Mouse (Mus musculus): ENCODE results near the gene Nfkbia. TPM values are rescaled to one million over a fixed set of nuclear protein-coding genes. Genes with fewer than 3 reads are reported as not detected.

The Nfkbia gene
- total RNA-seq (2022), result 10 to 100 TPM; 27.4 to 65.8 (median 39.3) TPM

DNA sequence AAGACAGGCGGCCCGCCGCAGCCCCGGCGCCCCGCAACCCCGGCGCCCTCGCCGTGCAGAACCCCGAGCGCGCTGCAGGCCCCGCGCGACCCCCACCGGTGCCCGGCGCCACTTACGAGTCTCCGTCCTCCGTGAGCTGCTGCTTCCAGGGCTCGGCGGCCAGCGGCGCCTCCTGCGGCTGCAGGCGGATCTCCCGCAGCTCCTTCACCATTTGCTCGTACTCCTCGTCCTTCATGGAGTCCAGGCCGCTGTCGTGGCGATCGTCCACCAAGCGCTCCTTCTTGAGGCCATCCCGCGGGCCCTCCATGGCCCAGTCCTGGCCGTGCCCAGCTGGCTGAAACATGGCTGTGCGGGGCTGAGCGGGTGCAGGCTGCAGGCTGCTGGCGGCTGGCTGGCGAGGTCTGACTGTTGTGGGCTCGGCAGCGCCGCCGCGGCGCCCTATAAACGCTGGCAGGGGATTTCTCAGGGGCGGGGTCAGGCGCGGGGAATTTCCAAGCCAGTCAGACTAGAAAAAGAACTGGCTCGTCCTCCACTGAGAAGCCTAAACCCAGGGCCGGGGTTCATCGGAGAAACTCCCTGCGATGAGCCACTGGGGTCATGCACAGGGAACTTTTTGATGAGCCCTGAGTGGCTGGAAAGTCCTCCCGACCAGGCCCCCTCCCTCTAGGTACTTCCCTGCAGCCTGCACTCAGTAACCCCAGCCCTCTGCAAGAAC lies at the start of gene Nfkbia:
Gene Nfkbia, minus strand, starts transcription at position 464 of the 715 bp plus-strand sequence.
- peak; percentile 96 for DNase-seq (ENCODE audit: low spot score)

DNA sequence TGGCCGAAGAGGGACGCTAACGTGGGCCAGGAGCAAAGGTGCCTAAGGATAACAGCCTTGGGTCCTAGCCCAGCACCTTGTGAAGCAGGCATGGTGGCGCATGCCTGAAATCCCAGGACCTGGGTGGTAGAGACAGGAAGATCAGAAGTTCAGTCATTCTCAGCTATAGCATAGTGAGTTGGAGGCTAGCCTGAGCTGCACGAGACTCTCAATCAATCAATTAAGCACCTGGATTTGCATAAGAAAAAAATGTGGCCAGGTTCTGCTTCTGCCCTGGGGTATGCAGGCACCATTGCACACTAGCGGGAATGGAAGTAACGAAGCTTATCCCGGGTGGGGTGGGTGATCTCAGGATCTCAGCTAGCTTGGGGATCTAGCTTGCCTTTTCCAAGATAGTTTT lies 46.7 kb upstream of the Nfkbia start:
- DNase-seq (ENCODE audit: low spot score), result no peak

DNA sequence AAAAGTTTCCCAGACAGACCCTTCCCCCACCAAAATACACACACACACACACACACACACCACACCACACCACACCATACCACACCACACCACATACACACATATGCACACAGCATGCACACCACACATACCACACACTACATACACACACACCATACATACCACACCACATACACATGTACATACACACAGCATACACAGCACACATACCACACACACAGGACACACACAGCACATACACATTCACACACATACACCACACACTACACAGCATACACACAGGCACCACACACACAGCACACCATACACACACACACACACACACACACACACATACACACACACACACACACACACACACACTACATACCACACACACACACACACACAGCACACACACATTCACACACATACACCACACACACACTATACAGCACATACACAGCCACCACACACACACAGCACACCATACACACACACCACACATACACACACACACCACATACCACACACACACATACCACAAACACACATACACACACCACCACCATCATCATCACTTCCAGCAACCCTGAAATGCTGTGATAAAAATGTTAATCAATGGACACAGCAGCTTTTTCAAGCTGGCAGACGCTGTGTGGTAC lies 46.0 kb upstream of the Nfkbia start:
- DNase-seq (ENCODE audit: low spot score), result no peak

DNA sequence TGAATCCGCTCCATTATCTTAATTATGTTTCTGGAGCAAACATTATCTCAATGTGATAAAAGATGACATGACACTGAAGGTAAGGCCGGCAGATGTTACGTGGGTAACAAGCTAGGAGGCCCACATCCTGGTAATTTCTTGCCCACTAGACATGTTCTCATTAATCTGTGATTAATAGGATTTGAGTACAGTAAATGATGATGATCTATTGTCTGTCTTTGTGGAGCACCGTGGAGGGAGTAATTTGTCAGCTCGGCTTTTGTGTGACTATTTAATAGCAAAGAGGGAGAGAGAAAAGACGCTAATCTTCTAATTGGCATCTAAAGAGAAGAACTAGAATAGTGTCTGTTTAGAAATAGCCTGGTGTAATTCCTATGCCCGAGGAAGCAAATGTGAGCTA lies 45.3 kb upstream of the Nfkbia start:
- DNase-seq (ENCODE audit: low spot score), result no peak

DNA sequence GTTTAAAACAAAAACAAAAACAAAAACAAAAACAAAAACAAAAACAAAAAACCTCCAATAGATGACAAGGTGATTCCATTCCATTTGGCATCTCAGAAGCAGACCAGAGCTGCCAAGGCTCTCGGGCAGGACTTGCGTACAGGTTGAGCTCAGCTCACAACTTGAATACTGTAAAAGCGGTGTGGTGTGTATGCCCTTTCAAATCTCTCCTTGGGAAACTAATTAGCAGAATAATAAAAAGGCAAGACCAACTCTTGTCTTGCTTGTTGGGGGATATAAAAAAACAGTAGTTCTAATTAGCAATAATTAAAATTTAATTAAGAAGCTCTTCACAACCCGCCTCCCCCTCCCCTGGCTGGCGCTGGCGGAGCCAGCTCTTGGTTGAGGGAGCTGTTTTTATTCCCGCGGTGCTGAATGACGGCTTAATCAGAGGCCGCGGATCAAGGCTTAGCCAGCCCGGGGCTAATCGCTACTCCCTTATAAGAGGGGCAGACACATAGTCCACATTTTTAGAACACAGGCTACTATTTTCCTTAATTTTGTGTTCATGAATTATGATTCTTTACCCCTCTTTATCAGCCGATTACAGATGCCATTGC lies 44.2 kb upstream of the Nfkbia start:
- DNase-seq (ENCODE audit: low spot score), result no peak

DNA sequence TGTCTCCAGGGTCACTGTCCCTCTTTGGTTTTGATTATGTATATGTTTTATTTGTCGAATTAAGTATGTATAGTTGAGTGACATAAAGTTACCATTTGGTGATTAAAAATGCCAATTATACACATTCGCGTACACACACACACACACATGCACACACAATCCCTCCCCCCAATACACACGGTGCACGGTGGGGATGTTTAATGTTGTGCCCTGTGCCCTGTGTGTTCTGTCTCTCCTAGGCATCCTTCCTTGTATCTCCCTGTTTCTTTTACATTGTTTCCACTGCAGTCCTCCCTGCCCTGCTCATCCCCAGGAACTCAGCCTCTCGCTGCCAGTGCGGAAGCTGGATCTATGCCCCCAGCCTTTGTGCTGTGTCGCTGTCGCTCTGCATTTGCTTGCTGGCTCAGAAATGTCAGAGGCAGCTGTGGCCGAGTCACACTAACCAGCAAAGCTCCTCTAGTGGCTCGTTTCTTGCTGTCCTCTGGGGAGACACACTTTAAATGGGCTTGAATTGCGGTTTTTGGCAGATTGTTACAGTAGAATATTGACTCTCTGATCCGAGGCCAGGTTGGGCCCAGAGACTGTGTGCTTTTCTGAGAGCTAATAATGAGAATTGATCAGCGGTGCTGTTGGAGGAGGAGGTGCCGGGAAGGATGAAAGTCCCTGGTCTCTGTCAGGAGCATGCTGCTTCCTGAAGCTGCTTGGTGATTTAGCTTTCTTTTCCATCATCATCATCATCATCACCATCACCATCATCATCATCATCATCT lies 34.7 kb upstream of the Nfkbia start:
- no peak for DNase-seq (ENCODE audit: low spot score)

DNA sequence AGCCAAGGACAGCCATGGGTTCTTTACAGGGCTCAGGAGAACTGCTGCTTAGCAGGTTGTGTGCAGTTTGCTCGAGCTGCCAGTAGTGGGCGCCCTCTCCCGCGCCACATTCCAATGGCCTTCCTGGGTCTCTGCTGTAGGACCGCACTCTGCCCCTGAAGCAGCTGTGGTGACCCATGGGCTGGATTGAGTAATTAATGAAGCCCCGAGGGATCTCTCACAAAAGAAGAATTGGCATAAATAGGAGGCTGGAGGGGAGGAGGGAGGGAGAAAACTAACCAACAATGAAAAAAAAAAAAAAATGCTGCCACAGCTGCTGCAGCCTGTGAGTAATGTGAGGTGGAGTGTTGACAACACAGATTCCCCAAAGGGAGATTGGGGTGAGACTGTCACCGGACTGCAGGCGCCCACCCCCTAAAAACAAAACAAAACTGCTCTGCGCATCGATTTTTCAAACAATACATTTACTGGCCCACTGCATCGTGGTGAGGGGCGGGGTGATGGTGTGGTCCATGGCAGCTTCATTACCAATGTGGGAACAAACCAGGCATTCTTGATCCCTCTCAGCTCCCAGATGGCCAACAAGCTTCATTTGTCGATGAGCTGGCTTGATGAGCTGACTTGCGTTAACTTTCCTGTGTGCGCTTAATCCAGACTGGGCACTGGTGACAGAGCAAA lies 25.8 kb upstream of the Nfkbia start:
- DNase-seq (ENCODE audit: low spot score), result peak; percentile 27

DNA sequence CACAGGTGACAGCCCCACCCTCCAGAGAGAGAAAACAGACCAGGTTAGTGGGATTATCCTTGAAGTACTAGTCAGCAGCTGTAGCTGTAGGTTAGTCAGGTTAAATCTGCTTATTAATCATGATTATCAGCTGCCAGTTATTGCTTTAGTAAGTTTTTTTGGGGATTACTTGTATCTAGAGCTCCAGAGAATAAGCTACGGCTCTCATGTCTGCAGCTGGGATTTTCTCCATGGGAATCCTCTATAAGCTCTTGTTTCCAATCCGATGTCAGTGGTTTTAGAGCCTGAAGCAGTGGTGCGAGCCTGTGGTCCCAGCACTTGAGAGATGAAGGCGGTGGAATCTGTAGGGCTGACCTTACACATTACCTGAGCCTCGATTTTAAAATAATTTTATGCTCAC lies 16.4 kb upstream of the Nfkbia start:
- no peak for DNase-seq (ENCODE audit: low spot score)

DNA sequence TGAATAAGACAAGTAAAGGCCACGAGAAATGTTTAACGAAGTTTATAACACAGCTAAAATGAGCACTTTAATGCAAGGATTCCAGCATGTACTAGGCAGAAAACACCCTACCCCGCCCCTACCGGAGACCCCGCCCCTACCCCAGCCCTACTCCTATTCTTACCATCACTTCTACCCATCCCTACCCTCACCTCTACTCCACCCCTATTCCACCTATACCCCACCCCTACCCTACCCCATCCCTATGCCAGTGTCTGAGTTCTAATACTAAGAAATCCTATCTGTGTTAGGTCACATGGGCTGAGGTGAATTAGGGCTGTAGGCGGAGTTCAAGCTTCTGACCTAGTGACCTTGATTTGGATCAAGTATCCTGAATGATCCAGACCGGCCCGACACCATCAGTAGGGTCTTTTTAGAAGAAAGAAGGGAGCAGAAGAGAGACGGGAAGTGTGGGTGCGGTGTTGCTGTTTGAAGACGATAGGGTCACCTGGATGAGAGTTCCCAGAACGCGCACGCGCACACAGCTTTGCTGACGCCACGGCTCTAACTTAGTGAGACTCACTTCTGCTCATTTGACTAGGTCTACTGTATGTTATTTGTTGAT lies 15.0 kb upstream of the Nfkbia start:
- DNase-seq (ENCODE audit: low spot score), result no peak

DNA sequence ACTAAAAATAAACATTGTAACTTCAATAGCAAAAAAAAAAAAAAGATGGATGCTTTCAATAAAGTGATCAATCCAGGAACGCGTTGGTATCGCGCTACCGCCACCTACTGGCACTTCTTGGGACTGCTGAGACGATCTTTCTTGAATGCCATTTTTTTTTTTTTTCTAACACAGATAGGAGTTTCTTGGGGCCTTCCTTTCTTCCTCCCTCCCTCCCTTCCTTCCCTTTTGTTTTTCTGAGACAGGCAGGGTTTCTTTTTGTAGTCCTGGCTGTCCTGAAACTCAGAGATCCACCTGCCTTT lies 13.5 kb upstream of the Nfkbia start:
- no peak for DNase-seq (ENCODE audit: low spot score)

DNA sequence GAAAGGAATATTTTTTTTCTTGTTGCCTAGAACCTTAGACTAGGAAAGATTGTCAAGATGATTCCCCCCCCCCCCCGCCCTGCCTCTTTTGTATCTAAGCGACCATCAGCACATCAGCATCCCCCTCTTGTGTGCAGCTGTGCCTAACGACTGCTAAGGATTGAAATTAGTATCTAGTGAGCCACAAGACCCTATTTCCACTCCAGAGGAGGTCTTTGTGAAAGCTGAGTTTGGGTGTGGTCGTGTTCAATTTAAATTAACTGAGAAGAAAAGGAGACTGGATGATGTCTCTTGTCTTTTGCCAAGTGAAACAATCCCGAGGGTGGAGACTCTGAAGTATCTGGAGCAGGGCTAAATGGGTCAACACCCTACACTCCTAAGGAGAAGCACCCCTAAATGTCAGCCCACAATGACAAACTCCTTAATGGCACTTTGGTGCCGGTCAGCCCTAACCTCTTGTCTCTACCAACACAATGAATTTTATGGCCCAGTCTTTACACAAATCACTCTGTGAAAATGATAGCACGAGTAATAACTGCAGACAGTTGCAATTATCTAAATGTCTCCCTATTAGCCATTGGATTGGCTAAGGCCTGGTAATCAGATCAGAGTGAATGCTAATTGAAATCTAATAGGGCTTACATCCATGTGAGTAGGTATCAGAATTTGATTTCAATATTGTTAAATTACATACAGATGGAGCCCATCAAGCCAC lies 13.0 kb upstream of the Nfkbia start:
- DNase-seq (ENCODE audit: low spot score), result no peak

DNA sequence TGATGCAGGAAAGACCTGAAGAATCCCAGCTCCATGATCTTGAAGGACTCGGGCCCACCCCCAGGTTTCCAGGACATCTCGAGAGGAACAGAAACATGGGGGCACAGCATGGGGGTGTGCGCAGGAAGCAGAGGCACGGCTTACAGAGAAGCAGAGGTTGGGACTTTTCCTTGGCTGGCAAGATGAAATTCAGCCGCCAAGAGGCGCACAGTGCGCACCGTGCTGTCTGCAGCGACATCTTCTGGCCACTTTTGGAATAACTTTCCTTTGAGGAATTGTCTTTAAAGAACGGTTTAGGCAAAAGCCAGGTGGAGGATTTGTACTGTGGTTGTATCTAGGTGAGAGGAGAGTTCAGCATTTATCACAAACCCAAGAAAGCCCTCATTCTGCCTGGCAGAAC lies 6.6 kb upstream of the Nfkbia start:
- DNase-seq (ENCODE audit: low spot score), result peak; percentile 85

DNA sequence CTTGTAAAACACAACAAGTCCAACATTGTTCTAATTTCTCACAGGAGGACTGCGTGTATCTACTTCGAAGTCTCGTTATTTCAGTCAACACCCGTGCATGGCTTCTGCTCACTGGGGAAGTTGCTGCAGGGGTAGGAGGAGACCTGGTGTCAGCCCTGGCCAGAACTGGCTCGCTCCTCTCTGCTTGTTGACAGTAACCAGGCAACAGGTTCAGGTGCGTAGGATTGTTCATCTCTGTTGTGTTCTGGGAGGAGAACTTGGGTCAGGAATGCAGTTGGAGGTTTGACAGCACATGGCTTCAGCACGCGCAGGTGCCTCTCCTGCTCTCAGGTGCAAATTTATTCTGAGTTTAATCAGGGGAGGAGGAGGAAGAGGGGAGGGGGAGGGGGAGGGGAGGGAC lies 5.3 kb upstream of the Nfkbia start:
- no peak for DNase-seq (ENCODE audit: low spot score)

DNA sequence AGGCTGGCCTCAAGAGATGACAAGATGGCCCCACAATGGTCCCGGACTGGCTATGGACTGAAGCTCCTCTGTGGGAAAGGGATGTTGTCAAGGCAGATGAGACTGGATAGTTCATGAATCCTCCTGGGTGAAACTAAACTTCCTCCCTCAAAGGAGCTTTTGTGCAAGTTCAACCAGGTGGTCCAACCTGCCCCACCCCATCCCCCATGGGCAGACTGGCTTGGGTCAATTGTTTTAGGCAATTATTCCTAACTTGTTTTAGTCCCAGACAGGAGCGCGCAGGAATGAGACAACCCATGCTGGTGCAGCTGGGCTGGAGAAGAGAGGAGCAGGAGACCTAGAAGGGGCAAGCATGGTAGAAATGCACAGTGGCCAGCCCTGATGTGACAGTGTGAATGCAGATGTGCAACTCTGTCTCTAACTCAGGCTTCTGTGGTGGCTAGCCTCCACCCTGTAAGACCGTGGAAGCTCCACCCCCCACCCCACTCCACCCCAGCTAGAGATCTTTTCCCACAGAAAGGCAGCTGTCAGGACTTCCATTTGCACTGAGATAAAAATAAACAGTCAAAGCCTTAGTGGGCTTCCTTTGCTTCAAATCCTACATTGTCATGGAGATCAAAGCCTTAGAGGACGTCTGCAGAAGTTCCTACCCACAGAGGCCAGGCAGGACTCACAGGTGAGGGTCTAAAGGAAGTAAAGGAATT lies 3.6 kb upstream of the Nfkbia start:
- no peak for DNase-seq (ENCODE audit: low spot score)

DNA sequence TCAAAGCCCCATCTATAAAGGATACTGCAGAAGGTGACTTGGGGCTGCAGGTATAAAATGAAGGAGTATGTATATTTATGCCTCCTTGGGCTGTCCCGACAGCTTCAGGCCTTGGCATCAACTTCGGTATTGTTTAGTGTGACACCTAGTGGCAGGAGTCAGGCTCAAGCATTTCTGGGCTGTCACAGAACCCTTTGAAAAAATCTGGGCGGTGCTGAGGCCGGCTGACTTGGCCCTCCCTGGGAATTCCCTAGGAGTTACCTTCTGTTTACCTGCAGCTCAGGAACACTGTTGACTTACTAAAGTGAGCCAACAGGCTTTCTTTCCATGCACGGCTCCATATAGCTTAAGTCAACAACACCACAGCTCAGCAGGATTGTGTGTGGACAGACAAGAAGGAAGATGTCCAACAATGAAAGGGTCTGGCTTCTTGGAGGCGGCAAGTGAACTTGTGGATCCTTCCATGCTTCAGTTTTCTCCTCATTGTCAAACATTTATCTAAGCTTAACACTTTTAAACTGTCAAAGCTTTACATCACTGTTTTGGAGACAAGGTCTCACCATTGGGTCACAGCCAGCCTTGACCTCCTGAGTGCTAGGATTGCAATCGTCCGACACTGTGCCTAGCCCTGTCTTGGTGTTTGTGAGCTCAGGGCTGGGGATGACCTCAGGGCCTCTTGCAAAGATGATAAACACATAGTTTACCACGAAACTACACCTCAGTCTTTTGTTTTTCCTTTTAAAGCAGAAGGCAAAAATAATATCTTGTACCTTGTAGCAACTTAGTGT lies 2.9 kb upstream of the Nfkbia start:
- peak; percentile 85 for DNase-seq (ENCODE audit: low spot score)

DNA sequence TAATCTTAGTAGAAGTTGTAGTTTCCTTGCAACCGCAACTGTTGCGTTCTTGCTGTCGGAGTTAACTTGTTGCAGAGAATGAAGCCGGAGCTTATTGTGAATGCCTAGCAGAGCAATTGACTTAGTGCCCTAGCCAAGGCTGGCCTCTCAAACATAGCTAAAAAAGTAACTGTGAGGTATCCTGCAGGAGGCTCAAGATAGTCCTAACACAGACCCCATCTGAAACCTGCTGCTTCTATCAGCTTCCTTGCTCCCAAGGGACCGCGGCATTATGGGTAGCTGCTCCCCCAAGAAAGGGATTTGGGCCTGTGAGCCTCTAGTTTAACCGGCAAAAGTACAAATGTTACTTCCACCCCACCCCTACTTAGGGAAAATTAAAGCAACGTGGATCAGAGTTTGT lies 934 bp upstream of the Nfkbia start:
- DNase-seq (ENCODE audit: low spot score), result no peak

DNA sequence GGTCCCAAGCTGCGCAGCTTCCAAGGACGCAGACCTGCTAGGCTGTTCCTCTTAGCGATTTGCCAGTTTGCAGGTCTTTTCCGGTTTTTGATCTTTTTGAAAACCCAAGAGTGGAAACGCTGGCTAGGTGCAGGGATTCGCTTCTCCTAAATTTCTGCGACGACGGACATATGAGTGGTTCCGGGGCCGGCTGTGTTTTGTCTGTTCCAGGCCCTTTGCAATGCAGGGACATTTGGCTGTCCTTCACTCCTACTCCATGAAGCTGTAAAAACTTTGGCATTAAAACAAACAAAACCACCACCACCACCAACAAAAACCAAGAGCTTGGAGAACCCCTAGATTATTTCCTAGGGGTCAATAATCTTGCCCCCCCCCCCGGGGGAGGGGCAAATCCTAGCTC lies 494 bp upstream of the Nfkbia start:
- DNase-seq (ENCODE audit: low spot score), result no peak

DNA sequence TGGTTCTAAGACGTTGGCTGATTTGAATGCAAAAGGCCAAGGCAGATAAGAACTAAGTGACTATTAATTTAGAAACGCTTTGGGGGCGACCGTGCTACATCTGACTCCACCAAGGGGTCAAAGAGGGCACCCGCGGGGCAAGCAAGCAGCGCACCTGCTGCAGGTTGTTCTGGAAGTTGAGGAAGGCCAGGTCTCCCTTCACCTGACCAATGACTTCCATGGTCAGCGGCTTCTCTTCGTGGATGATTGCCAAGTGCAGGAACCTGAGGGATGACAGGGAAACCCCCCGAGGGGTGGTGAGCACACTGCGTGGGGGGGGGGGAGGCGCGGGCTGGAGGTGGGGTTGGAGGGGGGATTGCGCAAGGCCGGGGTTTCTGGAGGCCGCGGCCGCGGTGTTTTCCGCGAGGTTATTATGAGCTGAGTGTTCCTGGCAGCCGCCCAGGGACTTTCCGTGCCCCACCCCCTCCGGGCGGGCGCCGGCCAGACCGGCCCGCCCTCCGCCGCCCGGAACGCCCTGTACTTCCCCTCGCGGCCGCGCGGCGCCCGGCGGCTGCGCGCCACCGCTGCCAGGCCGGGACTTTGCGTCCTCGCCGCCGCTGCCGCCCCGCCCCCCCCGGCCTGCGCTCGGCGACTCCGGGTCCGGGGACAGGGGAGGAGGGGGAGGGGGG lies 797 bp downstream of the Nfkbia start:
- DNase-seq (ENCODE audit: low spot score), result peak; percentile 96

Data from heart, adult 8-10 months (tissue).